Mouse (Mus musculus) embryonic stem cell, embryonic (primary cell): ENCODE measurements around the gene Jup.

Source experiments
- CTCF ChIA-PET, 4 experiments: fragments of 300-600 bp in 2 of 4; fragments of 350-600 bp in 2 of 4; sonication (Branson Sonifier 250); formaldehyde crosslinking; loops; one replicate each; lab custom pipeline; 2022; ENCODE audit warnings: inconsistent platforms in 2 of 4; lab: Charles Lee
- POLR2A ChIA-PET, 4 experiments: fragments of 300-600 bp in 2 of 4; fragments of 350-600 bp in 2 of 4; sonication (Branson Sonifier 250); formaldehyde crosslinking; loops; one replicate each; lab custom pipeline; 2022; ENCODE audit warnings: antibody characterized with exemption in 4 of 4, inconsistent platforms in 1 of 4; lab: Charles Lee

The Jup gene

GRCm38 (mm10) chr11:100402240-100402639, 4.7 kb upstream of the Jup start:
- ChIA-PET CTCF (interaction anchor here in 2 of 4 experiments (0.5 to 1.4 kb wide), 4 partner anchors 9 to 79 kb away, joined by 3 to 6 read pairs (median 3); no protein-coding TSS in a partner anchor), POLR2A (interaction anchor here in 2 of 4 experiments (0.8 to 3.6 kb wide), 11 partner anchors 8 to 216 kb away, joined by 3 to 15 read pairs (median 4); partner anchors contain the start of genes Acly (in 1 of the 2) and Eif1 (in 1 of the 2))

GRCm38 (mm10) chr11:100400842-100401241, 3.3 kb upstream of the Jup start:
- ChIA-PET POLR2A (interaction anchor here (0.6 to 3.6 kb wide), 27 partner anchors 7 to 127 kb away, joined by 3 to 15 read pairs (median 7); partner anchors contain the start of genes Eif1 (in 3 of the 4), Acly (in 2 of the 4), Hap1 (in 2 of the 4) and P3h4 (in 2 of the 4)), CTCF (interaction anchor here (0.6 to 1.7 kb wide), 9 partner anchors 9 to 1860 kb away, joined by 3 to 6 read pairs (median 3); partner anchors contain the start of genes Klhl11 (in 1 of the 4) and P3h4 (in 1 of the 4))

DNA sequence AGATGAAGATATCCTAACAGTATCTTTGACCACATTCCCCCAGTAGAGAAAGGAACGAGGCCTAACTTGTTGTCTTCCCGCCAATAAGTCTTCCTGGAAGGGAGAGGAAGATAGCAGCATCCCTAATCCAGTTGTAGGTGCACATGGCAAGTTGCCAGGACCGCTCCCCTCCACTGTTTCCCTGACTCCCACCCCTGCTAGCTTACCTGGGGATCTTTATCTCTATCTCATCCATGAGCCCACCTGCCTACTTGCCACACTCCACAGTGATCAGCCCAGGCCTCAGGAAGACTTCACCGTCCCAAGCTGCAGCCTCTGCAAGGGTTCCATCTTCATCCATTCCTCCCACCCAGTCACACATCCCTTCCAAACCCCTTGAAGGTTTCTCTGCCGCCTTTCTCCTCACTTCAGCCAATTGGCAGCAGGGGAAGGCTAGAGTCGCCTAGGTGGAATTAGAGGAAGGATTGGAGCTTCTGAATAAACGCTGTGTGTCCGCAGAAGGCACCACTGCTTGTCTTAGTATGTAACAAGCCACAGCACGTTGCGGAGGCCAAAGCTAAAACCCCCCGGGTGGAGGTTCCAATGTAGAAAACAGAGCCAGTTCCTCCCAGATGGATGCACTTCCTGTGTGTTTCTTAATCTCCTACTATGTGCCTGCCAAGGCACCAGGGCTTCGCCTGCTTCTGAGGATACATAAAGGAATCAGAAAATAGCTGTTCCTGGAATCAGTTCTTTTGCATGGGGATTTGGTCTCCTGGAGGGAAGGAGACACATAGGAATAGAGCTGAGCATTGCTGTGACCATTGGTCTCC, 2.4 kb upstream of the Jup start:
- ChIA-PET CTCF (interaction anchor here (0.6 to 1.7 kb wide), 13 partner anchors 8 to 143 kb away, joined by 3 to 9 read pairs (median 3); partner anchors contain the start of genes Klhl11 (in 1 of the 4) and P3h4 (in 1 of the 4)), POLR2A (interaction anchor here (0.6 to 3.6 kb wide), 33 partner anchors 8 to 409 kb away, joined by 3 to 15 read pairs (median 6); partner anchors contain the start of genes Eif1 (in 3 of the 4), Acly (in 2 of the 4), Hap1 (in 2 of the 4) and P3h4 (in 2 of the 4))

DNA sequence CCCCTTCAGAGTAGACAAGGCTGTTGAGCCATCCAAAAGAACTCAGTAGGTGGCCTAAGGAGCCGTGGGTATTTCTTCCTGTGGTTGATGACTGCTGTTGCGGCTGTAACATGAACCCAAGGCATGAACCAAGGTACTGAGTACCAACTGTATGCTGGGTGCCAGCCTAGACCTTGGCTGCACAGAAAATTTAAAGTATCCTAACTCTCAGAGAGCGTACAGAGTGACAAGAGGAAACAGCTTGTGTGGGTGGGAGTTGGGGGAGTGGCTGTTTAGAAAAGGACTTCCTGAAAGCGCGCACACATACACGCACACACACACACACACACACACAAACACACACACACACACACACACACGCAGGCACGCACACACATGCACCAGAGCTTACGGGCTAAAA, 1.8 kb upstream of the Jup start:
- POLR2A ChIA-PET, result interaction anchor here in 3 of 4 experiments (0.6 to 3.6 kb wide), 19 partner anchors 8 to 410 kb away, joined by 3 to 15 read pairs (median 6); partner anchors contain the start of genes P3h4 (in 2 of the 3), Acly (in 1 of the 3), Eif1 (in 1 of the 3) and Fkbp10 (in 1 of the 3)
- CTCF ChIA-PET, result interaction anchor here in 3 of 4 experiments (0.6 to 1.7 kb wide), 6 partner anchors 8 to 26 kb away, joined by 3 to 8 read pairs (median 4); partner anchors contain the start of gene P3h4 (in 1 of the 3)

GRCm38 (mm10) chr11:100398517-100398916, 954 bp upstream of the Jup start:
- POLR2A ChIA-PET, result interaction anchor here (0.9 to 19.0 kb wide), 21 partner anchors 9 to 541 kb away, joined by 3 to 626 read pairs (median 32); partner anchors contain the start of genes Eif1 (in 2 of the 4), Fkbp10 (in 2 of the 4), Hap1 (in 2 of the 4) and P3h4 (in 2 of the 4)

DNA sequence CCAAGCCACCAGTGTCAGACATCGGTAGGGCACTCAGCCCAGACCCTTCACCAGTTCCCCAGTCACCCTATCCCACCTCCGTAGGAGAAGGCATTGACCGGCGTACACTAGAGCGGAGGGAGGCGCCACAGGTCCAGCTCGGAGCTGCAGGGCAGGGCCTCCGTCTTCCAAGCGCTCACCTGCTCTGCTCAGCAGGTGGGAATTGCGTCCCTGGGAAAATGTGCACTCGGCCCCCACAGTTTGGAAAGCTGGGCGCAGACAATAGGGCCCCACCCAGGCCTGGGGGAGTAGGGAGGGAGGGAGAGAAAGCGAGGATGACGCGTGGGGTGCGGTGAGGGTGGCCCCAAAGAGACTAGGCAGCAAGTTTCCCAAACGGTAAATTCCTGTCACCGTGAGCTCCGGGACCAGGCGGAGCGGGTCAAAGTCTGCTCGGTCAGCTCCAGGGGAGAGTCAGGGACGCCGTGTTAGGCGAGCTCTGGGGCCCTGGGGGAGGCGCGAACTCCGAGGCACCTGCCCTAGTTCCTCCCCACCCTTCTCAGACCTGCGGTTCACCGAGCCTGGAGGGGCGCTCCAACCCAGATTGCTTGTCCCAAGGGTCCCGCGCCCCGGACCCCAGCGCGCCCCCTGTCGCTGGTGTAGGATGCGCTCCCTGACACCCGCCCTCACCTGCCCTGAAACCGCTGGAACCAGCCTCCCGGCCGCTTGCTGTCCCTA, 520 bp downstream of the Jup start:
- POLR2A ChIA-PET, result interaction anchor here (0.5 to 19.0 kb wide), 120 partner anchors 9 to 1591 kb away, joined by 3 to 626 read pairs (median 5); partner anchors contain the start of genes Acly (in 3 of the 4), Eif1 (in 3 of the 4), Hap1 (in 3 of the 4) and Klhl11 (in 3 of the 4)
- CTCF ChIA-PET, result interaction anchor here (0.5 to 3.6 kb wide), 46 partner anchors 9 to 1610 kb away, joined by 3 to 24 read pairs (median 3); partner anchors contain the start of genes P3h4 (in 3 of the 4), Dnajc7 (in 1 of the 4), Fkbp10 (in 1 of the 4) and Kcnh4 (in 1 of the 4)

More at GRCm38 (mm10) chr11:100398517-100398916, 954 bp upstream of the Jup start:
- CTCF ChIA-PET, result interaction anchor here in 1 of 4 experiments (2.6 kb wide), 1 partner anchor 10 kb away, joined by 23 read pairs; no protein-coding TSS in a partner anchor

DNA sequence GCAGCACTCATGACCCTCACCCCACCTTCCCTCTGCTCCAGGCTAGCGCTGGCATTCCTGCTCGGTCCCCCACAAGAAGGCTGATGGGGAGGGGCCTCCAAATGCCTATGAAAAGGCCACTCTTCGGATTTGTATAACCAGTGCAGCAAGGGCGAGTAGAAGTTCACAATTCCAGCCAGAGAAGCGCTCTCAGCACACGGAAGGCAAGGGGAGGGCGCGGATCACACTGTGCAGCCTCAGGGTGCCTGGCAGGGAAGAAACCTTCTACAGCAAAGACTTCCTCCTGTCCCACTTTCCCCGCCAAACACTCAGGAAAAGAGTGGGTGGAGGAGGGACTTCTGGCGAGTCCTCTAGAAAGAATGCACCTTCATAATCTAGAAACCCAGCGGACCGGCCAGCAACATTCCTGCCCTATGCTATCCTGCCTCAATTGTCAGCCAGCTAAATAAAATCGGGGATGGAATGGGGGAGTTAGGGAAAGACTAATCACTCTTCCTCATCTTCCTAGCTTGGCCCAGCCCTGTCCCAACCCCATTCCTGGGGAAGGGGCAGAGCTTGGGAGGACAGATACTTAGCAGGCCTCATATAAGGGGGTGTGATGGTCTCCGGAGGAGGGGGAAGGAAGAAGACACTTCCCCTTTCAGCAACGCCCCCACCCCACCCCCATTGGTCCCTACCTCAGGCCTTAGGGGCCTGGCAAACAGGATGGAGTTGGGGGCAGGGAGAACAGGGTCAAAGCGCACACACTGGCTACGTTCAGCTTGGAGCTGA, 1.5 kb downstream of the Jup start:
- ChIA-PET POLR2A (interaction anchor here (0.5 to 19.0 kb wide), 78 partner anchors 9 to 1441 kb away, joined by 3 to 626 read pairs (median 6); partner anchors contain the start of genes Eif1 (in 3 of the 4), Hap1 (in 3 of the 4), P3h4 (in 3 of the 4) and Acly (in 2 of the 4)), CTCF (interaction anchor here in 3 of 4 experiments (0.6 to 4.3 kb wide), 29 partner anchors 8 to 343 kb away, joined by 3 to 24 read pairs (median 5); partner anchors contain the start of genes P3h4 (in 2 of the 3), Dnajc7 (in 1 of the 3) and Klhl11 (in 1 of the 3))

GRCm38 (mm10) chr11:100395200-100395599, 2.4 kb downstream of the Jup start:
- POLR2A ChIA-PET, result interaction anchor here (0.5 to 19.0 kb wide), 63 partner anchors 9 to 575 kb away, joined by 3 to 626 read pairs (median 5); partner anchors contain the start of genes Eif1 (in 3 of the 4), Acly (in 2 of the 4), Fkbp10 (in 2 of the 4) and Hap1 (in 2 of the 4)
- CTCF ChIA-PET, result interaction anchor here in 3 of 4 experiments (0.6 to 4.3 kb wide), 19 partner anchors 9 to 1653 kb away, joined by 3 to 24 read pairs (median 4); partner anchors contain the start of genes Dnajc7 (in 1 of the 3), Klhl11 (in 1 of the 3) and P3h4 (in 1 of the 3)

- ChIA-PET POLR2A (interaction anchor here (0.5 to 19.0 kb wide), 51 partner anchors 8 to 545 kb away, joined by 3 to 626 read pairs (median 6); partner anchors contain the start of genes Eif1 (in 3 of the 4), Acly (in 2 of the 4), Fkbp10 (in 2 of the 4) and Hap1 (in 2 of the 4)), CTCF (interaction anchor here in 2 of 4 experiments (0.6 to 4.3 kb wide), 20 partner anchors 8 to 317 kb away, joined by 3 to 24 read pairs (median 3); partner anchors contain the start of genes Dnajc7 (in 1 of the 2), Klhl11 (in 1 of the 2) and P3h4 (in 1 of the 2))
These were observed 3.0 kb downstream of the Jup start for GRCm38 (mm10) chr11:100394353-100395074.

DNA sequence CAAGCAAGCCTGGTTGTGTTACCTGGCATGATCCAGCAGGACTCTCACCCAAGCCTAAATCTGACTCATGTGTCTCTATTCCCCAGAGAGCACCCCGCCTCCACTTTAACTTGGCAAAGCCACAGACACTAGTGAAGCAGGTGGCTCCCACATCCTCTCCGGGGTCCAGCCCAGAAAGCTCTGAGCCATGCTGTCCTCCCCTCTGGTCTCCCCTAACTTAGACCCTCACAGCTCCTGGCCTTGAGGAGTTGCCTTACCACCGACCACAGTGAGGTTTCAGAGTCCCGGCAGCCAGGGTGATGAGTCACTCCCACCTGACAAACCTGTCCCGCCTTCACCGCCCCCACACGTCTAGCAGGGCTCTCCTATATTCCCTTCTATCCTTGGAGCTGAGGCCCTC, 3.8 kb downstream of the Jup start:
- CTCF ChIA-PET, result interaction anchor here in 2 of 4 experiments (0.8 to 4.3 kb wide), 5 partner anchors 9 to 67 kb away, joined by 3 to 18 read pairs (median 3); no protein-coding TSS in a partner anchor
- POLR2A ChIA-PET, result interaction anchor here (1.1 to 19.0 kb wide), 17 partner anchors 9 to 546 kb away, joined by 3 to 626 read pairs (median 51); partner anchors contain the start of genes Eif1 (in 2 of the 4), Fkbp10 (in 2 of the 4), P3h4 (in 2 of the 4) and Hap1 (in 1 of the 4)

GRCm38 (mm10) chr11:100392958-100393357, 4.6 kb downstream of the Jup start:
- ChIA-PET CTCF (interaction anchor here in 2 of 4 experiments (0.8 to 4.3 kb wide), 4 partner anchors 10 to 15 kb away, joined by 3 to 18 read pairs (median 3); no protein-coding TSS in a partner anchor), POLR2A (interaction anchor here (0.9 to 19.0 kb wide), 17 partner anchors 8 to 546 kb away, joined by 3 to 626 read pairs (median 6); partner anchors contain the start of genes Eif1 (in 2 of the 4), Acly (in 1 of the 4), Fkbp10 (in 1 of the 4) and Hap1 (in 1 of the 4))

GRCm38 (mm10) chr11:100391884-100392345, 5.6 kb downstream of the Jup start:
- ChIA-PET CTCF (interaction anchor here in 3 of 4 experiments (0.6 to 4.3 kb wide), 10 partner anchors 9 to 1414 kb away, joined by 3 to 18 read pairs (median 4); partner anchors contain the start of genes P3h4 (in 2 of the 3) and Krt19 (in 1 of the 3)), POLR2A (interaction anchor here (0.6 to 19.0 kb wide), 28 partner anchors 7 to 548 kb away, joined by 3 to 626 read pairs (median 6); partner anchors contain the start of genes Acly (in 2 of the 4), Eif1 (in 2 of the 4), Fkbp10 (in 2 of the 4) and Hap1 (in 2 of the 4))

DNA sequence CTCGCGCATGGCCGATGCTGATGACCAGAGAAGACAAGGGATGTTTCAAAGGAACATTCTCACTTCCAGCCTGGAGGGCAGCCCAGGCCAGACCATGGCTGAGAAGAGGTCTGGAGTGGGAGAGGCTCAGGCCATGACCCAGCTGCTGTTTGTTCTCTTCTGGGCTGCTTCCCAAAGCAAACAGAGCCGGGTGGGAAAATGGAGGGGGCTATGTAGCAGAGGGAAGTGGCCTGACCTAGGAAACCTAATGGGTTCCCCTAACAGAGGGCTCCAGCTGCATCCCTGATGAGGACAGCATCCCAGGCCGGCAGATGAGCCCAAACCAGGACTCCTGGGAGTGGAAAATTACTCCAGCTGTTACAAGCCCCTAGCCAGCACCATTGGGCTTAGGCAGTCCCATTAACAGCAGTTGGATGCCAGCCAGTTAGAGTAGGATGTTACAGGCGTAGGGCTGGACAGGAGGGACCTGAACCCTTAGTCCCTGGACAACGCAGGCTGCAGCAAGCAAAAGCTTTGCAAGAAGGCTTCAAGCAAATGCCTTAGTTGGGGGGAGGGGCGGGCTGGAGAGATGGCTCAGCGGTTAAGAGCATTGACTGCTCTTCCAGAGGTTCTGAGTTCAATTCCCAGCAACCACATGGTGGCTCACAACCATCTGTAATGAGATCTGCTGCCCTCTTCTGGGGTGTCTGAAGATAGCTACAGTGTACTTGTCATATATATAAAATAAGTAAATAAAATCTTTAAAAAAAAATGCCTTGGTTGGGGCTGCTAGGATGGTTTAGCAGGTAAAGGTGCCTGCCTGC, 6.3 kb downstream of the Jup start:
- CTCF ChIA-PET, result interaction anchor here (0.6 to 4.3 kb wide), 18 partner anchors 8 to 1415 kb away, joined by 3 to 18 read pairs (median 4); partner anchors contain the start of genes P3h4 (in 2 of the 4) and Krt19 (in 1 of the 4)

More for the DNA sequence above, 6.3 kb downstream of the Jup start:
- POLR2A ChIA-PET, result interaction anchor here (0.6 to 19.0 kb wide), 31 partner anchors 7 to 548 kb away, joined by 3 to 626 read pairs (median 5); partner anchors contain the start of genes Acly (in 2 of the 4), Eif1 (in 2 of the 4), Fkbp10 (in 2 of the 4) and Hap1 (in 2 of the 4)
